Mouse (Mus musculus) brown adipose tissue, adult 24 weeks (tissue): Measurements from ENCODE around the gene Tbrg1. TPM values are rescaled to one million over a fixed set of nuclear protein-coding genes. Genes with fewer than 3 reads are reported as not detected.

Source experiments
- H3K27ac ChIP-seq: fragments of 200-500 bp; replicated peaks from 2 replicates; pipeline ENCODE4 v1.5.1; 2012; ENCODE audit warnings: low read depth, mild to moderate bottlenecking, low read length
- H3K4me1 ChIP-seq: fragments of 200-500 bp; 2 replicates; pipeline ENCODE4 v1.6.1; 2012; ENCODE audit warnings: low read length, mixed read lengths; ENCODE audit not compliant: control insufficient read depth, insufficient read depth, insufficient read length
- H3K4me3 ChIP-seq: fragments of 200-500 bp; 2 replicates; pipeline ENCODE4 v1.5.1; 2012; ENCODE audit warnings: low read depth, mild to moderate bottlenecking, low read length, moderate library complexity; ENCODE audit not compliant: insufficient read depth
- polyA plus RNA-seq: library from polyadenylated mRNA; stranded (reverse); fragments of >200 nt; gene quantifications from 2 replicates; pipeline ENCODE4 v1.2.4, GENCODE M21; 2012; ENCODE audit not compliant: missing spikeins, insufficient read depth, insufficient read length

The Tbrg1 gene
- polyA plus RNA-seq, 1 experiment = 15.6 TPM

GRCm38 (mm10) chr9:37621290-37621689 is 35.8 kb downstream of the Tbrg1 start:
- H3K4me1 ChIP-seq = no peaks in the 10 kb centered on the region

GRCm38 (mm10) chr9:37616770-37617169 is 40.3 kb downstream of the Tbrg1 start:
- peaks cover 3% of the 10 kb centered on the region; the same call in 1 of the 2 replicates for H3K4me1 ChIP-seq
- H3K27ac ChIP-seq = no peak overlapping the region
- H3K4me3 ChIP-seq = no peak overlapping the region

More at GRCm38 (mm10) chr9:37621290-37621689, 35.8 kb downstream of the Tbrg1 start:
- no peak overlapping the region for H3K27ac ChIP-seq
- no peak overlapping the region for H3K4me3 ChIP-seq

GRCm38 (mm10) chr9:37615220-37615619 is 41.9 kb downstream of the Tbrg1 start:
- H3K4me1 ChIP-seq = peaks cover 3% of the 10 kb centered on the region; the same call in 1 of the 2 replicates
- H3K27ac ChIP-seq = no peak overlapping the region
- H3K4me3 ChIP-seq = no peak overlapping the region

- H3K27ac ChIP-seq = no peak overlapping the region
- peaks cover 3% of the 10 kb centered on the region; the same call in 1 of the 2 replicates for H3K4me1 ChIP-seq
- peak overlapping the region; percentile 95; the same call in 1 of the 2 replicates for H3K4me3 ChIP-seq
These were observed 42.8 kb downstream of the Tbrg1 start for GRCm38 (mm10) chr9:37614316-37614715.

GRCm38 (mm10) chr9:37613911-37614280 is 43.2 kb downstream of the Tbrg1 start:
- H3K27ac ChIP-seq = peak overlapping the region; percentile 20; the same call in 1 of the 2 replicates

GRCm38 (mm10) chr9:37613182-37613910 is 43.8 kb downstream of the Tbrg1 start, which contains the start of gene Spa17:
Spa17 (minus strand) TSS chr9:37613722.
- peaks cover 3% of the 10 kb centered on the region; the same call in 1 of the 2 replicates for H3K4me1 ChIP-seq
- H3K4me3 ChIP-seq = peak within 1 kb of the TSS; percentile 95
- H3K27ac ChIP-seq = peak within 1 kb of the TSS; percentile 82

More at GRCm38 (mm10) chr9:37613911-37614280, 43.2 kb downstream of the Tbrg1 start:
- peak overlapping the region; percentile 95 for H3K4me3 ChIP-seq
- peaks cover 3% of the 10 kb centered on the region; the same call in 1 of the 2 replicates for H3K4me1 ChIP-seq

- Histone ChIP-seq H3K4me1 (peaks cover 3% of the 10 kb centered on the region; the same call in 1 of the 2 replicates), H3K27ac (no peak overlapping the region), H3K4me3 (no peak overlapping the region)
These were observed 47.6 kb downstream of the Tbrg1 start for GRCm38 (mm10) chr9:37609558-37609957.

- Histone ChIP-seq H3K27ac (no peak overlapping the region), H3K4me3 (no peak overlapping the region), H3K4me1 (no peaks in the 10 kb centered on the region)
These were observed 52.0 kb downstream of the Tbrg1 start for GRCm38 (mm10) chr9:37605089-37605488.

GRCm38 (mm10) chr9:37600538-37601205 is 56.4 kb downstream of the Tbrg1 start:
- Histone ChIP-seq H3K4me1 (peaks cover 3% of the 10 kb centered on the region; the same call in 1 of the 2 replicates), H3K27ac (no peak overlapping the region), H3K4me3 (no peak overlapping the region)

Other genes starting within 250 kb of the Tbrg1 start
- not detected in 2 replicates for gene Robo3, start 224.1 kb downstream of the Tbrg1 start, polyA plus RNA-seq
- gene Msantd2, start 168.0 kb downstream of the Tbrg1 start, polyA plus RNA-seq = 3.8 and 10.4 TPM in 2 replicates
- 15.0 and 29.4 TPM in 2 replicates for gene Esam, start 129.2 kb downstream of the Tbrg1 start, polyA plus RNA-seq
- gene Vsig2, start 118.1 kb downstream of the Tbrg1 start, polyA plus RNA-seq = 2.1 and 5.7 TPM in 2 replicates
- 4.5 TPM in 1 of 2 replicates, not detected in the other for gene Nrgn, start 104.4 kb downstream of the Tbrg1 start, polyA plus RNA-seq
- gene Siae, start 101.6 kb downstream of the Tbrg1 start, polyA plus RNA-seq = 11.7 and 12.1 TPM in 2 replicates
- gene Spa17, start 43.6 kb downstream of the Tbrg1 start, polyA plus RNA-seq = 13.3 and 14.2 TPM in 2 replicates
- gene Panx3, start 11.9 kb upstream of the Tbrg1 start, polyA plus RNA-seq = not detected in 2 replicates
- gene Olfr160, start 58.9 kb upstream of the Tbrg1 start, polyA plus RNA-seq = not detected in 2 replicates
- gene Olfr874, start 87.8 kb upstream of the Tbrg1 start, polyA plus RNA-seq = not detected in 2 replicates
- gene Olfr875, start 114.5 kb upstream of the Tbrg1 start, polyA plus RNA-seq = not detected in 2 replicates
- gene Olfr876, start 145.7 kb upstream of the Tbrg1 start, polyA plus RNA-seq = not detected in 2 replicates
- not detected in 2 replicates for gene Olfr877, start 197.0 kb upstream of the Tbrg1 start, polyA plus RNA-seq
- gene Olfr145, start 239.4 kb upstream of the Tbrg1 start, polyA plus RNA-seq = not detected in 2 replicates